In genomic region chr11:54162968-54163367, GRCm38 (mm10) we compare ENCODE assay signal across 16 mouse cellular contexts.
DNase-seq lines count a peak whose midpoint lies in the region.
"Had no signal": no experiment of that assay in that cellular context is flagged by ENCODE, and none has a peak within 500 bp of the region (broad histone marks: within the 10 kb centered on the region; RNA-seq: fewer than 3 reads in every experiment).

No protein-coding gene starts in this region.

- H3K36me3 ChIP-seq in limb, embryonic 10.5 days, result no peaks in the 10 kb centered on the region

- H3K27me3 ChIP-seq in limb, embryonic 10.5 days (ENCODE audit: low read depth, poor library complexity, severe bottlenecking), result no peaks in the 10 kb centered on the region
- H3K27me3 ChIP-seq: forebrain, embryonic 13.5 days had no signal

- peak; percentile 15 for DNase-seq in embryo, embryonic 10.5 days (ENCODE audit: low spot score)
- DNase-seq in embryo, embryonic 10 days (ENCODE audit: low spot score), result no peak
- peak; percentile 75 for DNase-seq in T-cell, adult 2 months (ENCODE audit: low spot score)
- peak; percentile 39 for DNase-seq in limb, embryonic 10.5 days (ENCODE audit: low spot score)
- DNase-seq in thymus, postnatal 10 days (ENCODE audit: low spot score in 2 of 2), result peak; percentile 12 to 27
- DNase-seq in adrenal gland, adult 2 months, result no peak
- DNase-seq in frontal cortex, postnatal 14 days (ENCODE audit: low spot score in 2 of 2), result no peak
- no peak for DNase-seq in adrenal gland, adult 8-10 months
- DNase-seq: cerebellum, adult 11 months; cerebellum, postnatal 36 days; heart, adult 2 months; heart, postnatal 14 days; liver, postnatal 0 days; lung, postnatal 36 days; right cerebral cortex, adult 18-20 months had no signal

- no peak overlapping the region for H3K4me3 ChIP-seq in limb, embryonic 10.5 days
- H3K4me3 ChIP-seq: forebrain, embryonic 13.5 days; heart, adult 2 months had no signal

- no peaks in the 10 kb centered on the region for H3K9me3 ChIP-seq in limb, embryonic 10.5 days (replicated peaks)
- H3K9me3 ChIP-seq: forebrain, embryonic 13.5 days had no signal

- peaks cover 12% of the 10 kb centered on the region for H3K4me1 ChIP-seq in limb, embryonic 10.5 days
- H3K4me1 ChIP-seq: forebrain, embryonic 13.5 days had no signal

- no peak overlapping the region for H3K27ac ChIP-seq in limb, embryonic 10.5 days
- H3K27ac ChIP-seq: forebrain, embryonic 13.5 days; heart, adult 2 months had no signal

- WGBS in limb, embryonic 10.5 days, result 10% methylated on average over 1 of the region's 1 CpGs

Comparison
In these comparisons a context has a peak if more than half of its experiments do, and no peak if none do; other contexts are left out.
1. DNase-seq: peak in embryo, embryonic 10.5 days (single experiment), T-cell, adult 2 months (single experiment), limb, embryonic 10.5 days (single experiment) and thymus, postnatal 10 days (2 of 2); none in embryo, embryonic 10 days (single experiment), adrenal gland, adult 2 months (single experiment), frontal cortex, postnatal 14 days (0 of 2) and adrenal gland, adult 8-10 months (single experiment).